Mouse (Mus musculus) liver, adult 2 months (tissue): Measurements from ENCODE around the gene Trmo. TPM values are rescaled to one million over a fixed set of nuclear protein-coding genes. Genes with fewer than 3 reads are reported as not detected.

Experiments
- DNase-seq: peaks from one replicate; pipeline ENCODE4 v3.0.0-alpha.2; 2011; ENCODE audit warnings: low read depth, low spot score; ENCODE audit errors: extremely low read depth
- H3K27ac ChIP-seq: fragments of 200-500 bp; replicated peaks from 2 replicates; pipeline ENCODE4 v1.5.1; 2012; ENCODE audit warnings: low read depth, mild to moderate bottlenecking, control low read depth, inconsistent platforms, low read length; ENCODE audit not compliant: insufficient read depth
- H3K27me3 ChIP-seq: fragments of 200-500 bp; 2 replicates; pipeline ENCODE4 v1.6.1; 2012; ENCODE audit warnings: mild to moderate bottlenecking, moderate library complexity, low read length, inconsistent platforms; ENCODE audit not compliant: control insufficient read depth, insufficient read depth
- H3K36me3 ChIP-seq: fragments of 200-500 bp; 2 replicates; pipeline ENCODE4 v1.6.1; 2012; ENCODE audit warnings: low read length, inconsistent platforms; ENCODE audit not compliant: control insufficient read depth, insufficient read depth
- H3K4me1 ChIP-seq: fragments of 200-500 bp; 2 replicates; pipeline ENCODE4 v1.6.1; 2011; ENCODE audit warnings: low read length; ENCODE audit not compliant: control insufficient read depth, insufficient read depth
- H3K4me3 ChIP-seq: fragments of 200-500 bp; 2 replicates; pipeline ENCODE4 v1.5.1; 2011; ENCODE audit warnings: low read depth, mild to moderate bottlenecking, control low read depth, low read length, moderate library complexity; ENCODE audit not compliant: insufficient read depth
- H3K79me2 ChIP-seq: fragments of 200-500 bp; 2 replicates; pipeline ENCODE4 v1.6.1; 2012; ENCODE audit warnings: inconsistent platforms, mild to moderate bottlenecking, low read length, moderate library complexity; ENCODE audit not compliant: control insufficient read depth, insufficient read depth
- H3K9ac ChIP-seq: fragments of 200-500 bp; 2 replicates; pipeline ENCODE4 v1.6.1; 2012; ENCODE audit warnings: low read depth, mild to moderate bottlenecking, control low read depth, inconsistent platforms, low read length
- CTCF ChIP-seq: fragments of 200-500 bp; IDR thresholded peaks from 2 replicates; pipeline ENCODE4 v1.5.1; 2011; ENCODE audit warnings: low read depth, low read length, control low read depth
- POLR2A ChIP-seq: fragments of 200-500 bp; IDR thresholded peaks from 2 replicates; pipeline ENCODE4 v1.6.1; 2011; ENCODE audit warnings: low read length, control low read depth; ENCODE audit not compliant: insufficient read depth; ENCODE audit errors: extremely low read depth
- WGBS: fragments of 180-500 bp; shearing (Covaris S2); methylation state at CpG from one replicate; pipeline ENCODE4 v1.1.7; 2018; 5-methylcytosine and 5-hydroxymethylcytosine counted together
- polyA plus RNA-seq: library from polyadenylated mRNA; depleted of rRNA; stranded (reverse); fragments of >200 nt; gene quantifications from 2 replicates; pipeline ENCODE4 v1.2.3, GENCODE M21; 2012
- total RNA-seq: library from RNA; depleted of rRNA; stranded (reverse); fragments of >200 nt; gene quantifications from 2 replicates; pipeline ENCODE4 v1.2.3, GENCODE M21; 2014

The Trmo gene
- total and polyA plus RNA-seq, 2 experiments = 4.0 to 4.5 TPM

DNA sequence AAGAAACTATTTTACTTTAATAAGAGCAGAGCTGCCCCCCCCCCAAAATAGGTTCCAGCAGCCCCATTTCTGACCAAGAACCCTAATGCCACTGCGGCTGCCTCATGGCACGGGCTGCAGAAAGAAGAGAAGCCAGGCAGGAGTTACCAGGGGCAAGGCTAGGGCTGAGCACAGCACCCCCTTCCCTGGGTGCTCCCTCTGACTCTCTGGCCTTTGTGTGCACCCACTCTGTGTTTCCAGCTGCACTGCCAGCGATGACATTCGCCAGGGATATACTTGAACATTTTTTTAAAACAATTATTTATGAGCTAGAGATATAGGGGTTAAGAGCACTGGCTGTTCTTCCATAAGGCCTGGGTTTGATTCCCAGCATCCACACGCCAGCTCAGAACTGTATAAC lies 39.7 kb downstream of the Trmo start:
- Histone ChIP-seq H3K4me1 (no peaks in the 10 kb centered on the region), H3K4me3 (no peak overlapping the region), H3K79me2 (no peaks in the 10 kb centered on the region), H3K9ac (no peak overlapping the region), H3K36me3 (no peaks in the 10 kb centered on the region), H3K27ac (no peak overlapping the region), H3K27me3 (peaks cover 24% of the 10 kb centered on the region)
- TF ChIP-seq POLR2A (no peak), CTCF (no peak)
- 62% methylated on average over 5 of the region's 5 CpGs for WGBS
- no peak for DNase-seq

DNA sequence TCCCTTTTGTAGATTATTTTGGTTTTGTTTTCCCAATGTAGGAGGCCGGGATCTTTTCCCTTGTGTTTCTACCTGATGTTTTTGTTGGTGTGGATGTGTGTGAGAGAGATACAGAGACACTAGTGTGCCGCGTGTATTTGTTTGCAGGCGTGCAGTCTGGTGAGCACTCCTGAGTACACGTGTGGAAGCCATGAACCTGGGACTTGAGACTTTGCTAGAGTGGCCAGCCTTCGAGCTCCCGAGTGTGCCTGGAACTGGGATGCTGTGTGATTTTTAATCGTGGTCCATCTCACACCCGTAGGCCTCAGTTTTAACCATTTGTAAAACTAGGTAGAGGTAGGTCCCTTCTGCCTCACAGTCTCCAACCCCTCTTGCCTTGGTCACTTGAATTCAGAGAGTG lies 40.3 kb downstream of the Trmo start:
- Histone ChIP-seq H3K27me3 (peaks cover 30% of the 10 kb centered on the region), H3K4me1 (no peaks in the 10 kb centered on the region), H3K79me2 (no peaks in the 10 kb centered on the region), H3K4me3 (no peak overlapping the region), H3K27ac (no peak overlapping the region), H3K9ac (no peak overlapping the region), H3K36me3 (no peaks in the 10 kb centered on the region)
- TF ChIP-seq CTCF (no peak), POLR2A (no peak)
- no peak for DNase-seq
- 35% methylated on average over 9 of the region's 9 CpGs for WGBS

DNA sequence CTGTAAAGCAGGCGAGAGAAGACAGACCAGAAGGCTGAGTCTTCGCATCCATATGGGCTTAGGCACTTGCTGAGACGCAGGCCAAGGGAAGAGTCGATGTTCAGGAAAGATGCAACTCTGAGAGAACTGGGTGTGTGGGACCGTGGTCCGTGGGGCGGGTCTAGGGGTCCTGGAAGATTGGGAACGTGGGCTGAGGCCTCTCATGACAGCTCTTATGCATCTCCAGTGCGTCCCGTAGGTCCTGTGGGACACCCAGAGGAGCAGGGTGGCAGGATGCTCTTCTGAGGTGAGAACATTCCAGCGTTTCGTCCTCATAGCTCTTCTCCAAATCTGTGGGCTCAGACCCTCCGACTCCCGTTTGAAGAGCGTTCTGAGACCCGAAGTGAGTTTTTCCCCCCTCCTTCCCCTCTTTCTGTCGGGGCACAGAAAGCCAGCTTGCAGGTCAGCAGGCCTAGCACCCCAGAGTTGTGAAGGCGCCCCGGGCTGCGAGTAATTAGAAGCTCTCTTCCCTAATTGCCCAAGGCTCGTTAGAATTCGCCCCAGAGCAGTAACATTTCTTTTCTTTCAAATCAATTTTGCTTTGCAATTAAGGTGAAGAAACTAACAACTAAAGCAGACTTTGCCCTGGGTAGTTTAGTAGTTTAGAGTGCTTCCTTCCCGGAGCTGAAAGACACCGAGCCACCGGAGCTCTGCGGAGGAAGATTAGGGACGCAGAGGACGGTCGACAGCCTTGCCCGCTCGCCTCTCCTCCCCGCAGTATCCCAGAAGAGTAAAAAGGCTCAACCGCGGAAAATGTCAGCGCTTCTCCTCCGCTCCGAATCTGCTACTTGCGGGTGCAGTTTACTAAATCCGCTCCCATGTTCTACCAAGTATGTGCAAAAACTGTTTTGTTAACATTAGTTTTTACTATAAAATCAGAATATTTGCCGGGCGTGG lies 41.4 kb downstream of the Trmo start:
- H3K9ac ChIP-seq = no peak overlapping the region
- H3K27me3 ChIP-seq = peaks cover 34% of the 10 kb centered on the region
- TF ChIP-seq POLR2A (no peak), CTCF (no peak)
- H3K27ac ChIP-seq = no peak overlapping the region
- H3K4me3 ChIP-seq = no peak overlapping the region
- no peaks in the 10 kb centered on the region for H3K79me2 ChIP-seq
- WGBS = 10% methylated on average over 41 of the region's 41 CpGs
- DNase-seq = no peak
- no peaks in the 10 kb centered on the region for H3K4me1 ChIP-seq
- H3K36me3 ChIP-seq = no peaks in the 10 kb centered on the region

DNA sequence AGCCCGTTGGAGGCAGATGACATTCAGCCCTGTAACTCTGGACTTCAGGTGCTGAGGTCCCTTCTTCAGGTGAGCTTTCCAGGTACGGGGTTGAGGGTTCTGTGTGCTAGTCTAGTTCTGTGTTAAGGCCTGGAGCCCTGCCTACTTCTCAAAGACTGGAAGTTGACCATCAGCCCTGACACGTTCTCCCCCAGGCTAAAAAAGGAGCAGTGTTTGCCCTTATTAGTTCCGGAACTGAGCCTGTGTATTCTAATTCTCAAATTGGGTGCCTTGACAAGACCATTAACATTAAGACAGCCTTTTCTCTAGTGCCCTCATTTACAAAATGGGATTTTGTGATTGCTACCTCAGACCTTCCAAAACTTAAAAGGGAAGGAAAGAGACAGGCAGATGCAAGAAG lies 42.1 kb downstream of the Trmo start:
- WGBS = 17% methylated on average over 4 of the region's 4 CpGs
- H3K27ac ChIP-seq = no peak overlapping the region
- H3K79me2 ChIP-seq = no peaks in the 10 kb centered on the region
- no peaks in the 10 kb centered on the region for H3K4me1 ChIP-seq
- no peak overlapping the region for H3K4me3 ChIP-seq
- TF ChIP-seq CTCF (no peak), POLR2A (no peak)
- H3K36me3 ChIP-seq = no peaks in the 10 kb centered on the region
- no peak overlapping the region for H3K9ac ChIP-seq
- H3K27me3 ChIP-seq = peaks cover 32% of the 10 kb centered on the region
- no peak for DNase-seq

DNA sequence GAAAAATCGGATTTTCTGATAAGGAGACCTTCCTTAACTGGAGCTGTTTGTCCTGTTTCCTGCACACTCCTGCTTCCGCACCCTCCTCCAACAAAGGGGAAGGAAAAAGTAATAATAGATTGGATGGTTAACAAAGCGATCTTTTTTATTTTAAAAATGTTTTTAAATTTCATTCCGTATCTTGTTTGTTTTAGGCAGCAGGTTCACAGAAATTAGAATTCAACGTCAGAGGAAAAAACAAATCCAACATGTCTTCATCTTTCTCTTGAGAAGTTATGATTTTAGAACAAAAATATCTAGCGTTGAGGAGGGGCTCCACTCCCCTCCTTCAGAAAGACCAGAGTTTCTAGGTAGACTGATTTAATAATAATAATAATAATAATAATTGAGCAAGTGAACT lies 43.0 kb downstream of the Trmo start:
- H3K4me1 ChIP-seq = no peaks in the 10 kb centered on the region
- DNase-seq = no peak
- H3K27me3 ChIP-seq = peaks cover 32% of the 10 kb centered on the region
- H3K36me3 ChIP-seq = no peaks in the 10 kb centered on the region
- WGBS = 37% methylated on average over 6 of the region's 6 CpGs
- no peak overlapping the region for H3K4me3 ChIP-seq
- no peak overlapping the region for H3K9ac ChIP-seq
- no peaks in the 10 kb centered on the region for H3K79me2 ChIP-seq
- H3K27ac ChIP-seq = no peak overlapping the region
- TF ChIP-seq CTCF = no peak
- TF ChIP-seq POLR2A = no peak

DNA sequence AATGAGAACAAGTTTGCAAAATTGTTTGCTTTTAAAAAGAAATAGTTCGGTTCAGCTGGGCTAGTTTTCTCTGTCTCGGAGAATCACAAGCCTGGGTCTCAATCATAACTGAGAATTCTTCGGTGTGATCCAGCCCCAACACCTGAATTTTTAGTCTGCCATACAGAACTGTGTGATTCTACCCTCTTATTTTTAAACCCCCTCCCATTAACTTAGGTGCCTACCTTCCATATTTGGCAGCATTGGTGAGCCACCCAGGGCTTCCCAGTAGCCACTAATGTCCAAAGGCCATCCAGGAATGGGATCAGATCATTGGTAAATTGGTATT lies 43.5 kb downstream of the Trmo start:
- TF ChIP-seq CTCF (no peak), POLR2A (no peak)
- no peak for DNase-seq
- Histone ChIP-seq H3K4me3 (no peak overlapping the region), H3K4me1 (no peaks in the 10 kb centered on the region), H3K27me3 (peaks cover 32% of the 10 kb centered on the region), H3K36me3 (no peaks in the 10 kb centered on the region), H3K79me2 (no peaks in the 10 kb centered on the region), H3K9ac (no peak overlapping the region), H3K27ac (no peak overlapping the region)
- WGBS = 29% methylated on average over 3 of the region's 3 CpGs
